In the genomic region with DNA sequence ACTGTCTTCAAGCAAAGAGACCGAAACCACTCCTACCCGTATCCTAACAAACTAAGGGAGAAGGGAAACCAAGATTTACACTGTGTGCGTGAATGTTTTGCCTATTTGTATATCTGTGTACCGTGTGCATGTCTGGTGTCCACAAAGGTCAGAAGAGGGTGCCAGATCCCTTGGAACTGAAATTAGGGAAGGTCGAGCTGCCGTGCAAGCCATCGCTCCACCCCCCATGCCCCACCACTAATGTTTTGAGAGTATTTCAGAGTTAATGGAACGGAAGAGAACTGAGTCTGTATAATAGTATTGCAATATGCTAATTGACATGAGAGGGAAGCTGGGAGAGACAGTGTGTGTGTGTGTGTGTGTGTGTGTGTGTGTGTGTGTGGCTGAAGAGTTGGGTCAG, we compare ENCODE assay signal across 15 mouse cellular contexts.
"Had no signal": no experiment of that assay in that cellular context is flagged by ENCODE, and none has a peak within 500 bp of the region (broad histone marks: within the 10 kb centered on the region; RNA-seq: fewer than 3 reads in every experiment).

No protein-coding gene starts in this region.

- H3K9ac ChIP-seq: limb, embryonic 12.5 days; lung, embryonic 15.5 days; neural tube, embryonic 12.5 days; stomach, embryonic 15.5 days had no signal

- DNase-seq: kidney, adult 18-20 months; kidney, postnatal 10 days; layer of hippocampus, adult 9-11 months; layer of hippocampus, postnatal 36 days; lung, postnatal 14 days; midbrain, embryonic 14.5 days; thymus, adult 2 months; thymus, postnatal 36 days had no signal

- H3K4me2 ChIP-seq: limb, embryonic 12.5 days; liver, embryonic 11.5 days; lung, embryonic 15.5 days; neural tube, embryonic 12.5 days; stomach, embryonic 15.5 days had no signal

- H3K4me3 ChIP-seq: limb, embryonic 12.5 days; lung, embryonic 15.5 days; midbrain, embryonic 10.5 days; neural tube, embryonic 12.5 days; stomach, embryonic 15.5 days had no signal

- H3K4me1 ChIP-seq: neural tube, embryonic 12.5 days had no signal

- H3K36me3 ChIP-seq: limb, embryonic 12.5 days; lung, embryonic 15.5 days; midbrain, embryonic 10.5 days; neural tube, embryonic 12.5 days; stomach, embryonic 15.5 days had no signal

- H3K9me3 ChIP-seq: limb, embryonic 12.5 days; lung, embryonic 15.5 days; midbrain, embryonic 10.5 days; neural tube, embryonic 12.5 days; stomach, embryonic 15.5 days had no signal

- H3K27me3 ChIP-seq: limb, embryonic 12.5 days; lung, embryonic 15.5 days; neural tube, embryonic 12.5 days; stomach, embryonic 15.5 days had no signal

- H3K27ac ChIP-seq: hindbrain, postnatal 0 days; limb, embryonic 12.5 days; lung, embryonic 15.5 days; midbrain, embryonic 10.5 days; neural tube, embryonic 12.5 days; stomach, embryonic 15.5 days had no signal

- ATAC-seq: hindbrain, postnatal 0 days had no signal
